Mouse (Mus musculus) forebrain, embryonic 11.5 days (tissue): ENCODE data around the gene Csf2. TPM values are rescaled to one million over a fixed set of nuclear protein-coding genes. Genes with fewer than 3 reads are reported as not detected.
A peak's percentile ranks its signal among the peaks of the same experiment; 100 is the strongest.
"Not testable (repeated sequence)": the region's sequence is repeated elsewhere in the genome, so short reads cannot be mapped to it uniquely, and the experiment has no call there.

Experiments
- ATAC-seq: fragments of 200-750 bp; cut with Nextera tagmentation; replicated peaks from 2 replicates; pipeline ENCODE4 v1.8.0; 2017; ENCODE audit warnings: moderate TSS enrichment; ENCODE audit not compliant: low FRiP score
- DNase-seq: peaks from one replicate; pipeline ENCODE4 v3.0.0-alpha.2; 2017; ENCODE audit warnings: low spot score
- H3K27ac ChIP-seq: fragments of 300-500 bp; sonication (generic); 2 replicates; pipeline ENCODE4 v1.5.1; 2014; ENCODE audit warnings: low read depth, low read length
- H3K27me3 ChIP-seq: fragments of 300-500 bp; sonication (generic); 2 replicates; pipeline ENCODE4 v1.6.1; 2014; ENCODE audit warnings: mild to moderate bottlenecking, low read length, mixed read lengths; ENCODE audit not compliant: control insufficient read depth, insufficient read depth
- H3K36me3 ChIP-seq: fragments of 300-500 bp; sonication (generic); 2 replicates; pipeline ENCODE4 v1.6.1; 2014; ENCODE audit warnings: mild to moderate bottlenecking, low read length, moderate library complexity, mixed read lengths; ENCODE audit not compliant: control insufficient read depth, insufficient read depth
- H3K4me1 ChIP-seq: fragments of 300-500 bp; sonication (generic); replicated peaks from 2 replicates; pipeline ENCODE4 v1.6.1; 2014; ENCODE audit warnings: low read length, mixed read lengths; ENCODE audit not compliant: control insufficient read depth, insufficient read depth
- H3K4me2 ChIP-seq: fragments of 300-500 bp; sonication (generic); 2 replicates; pipeline ENCODE4 v1.6.1; 2014; ENCODE audit warnings: low read depth, mild to moderate bottlenecking, low read length, moderate library complexity, mixed read lengths; ENCODE audit not compliant: severe bottlenecking
- H3K4me3 ChIP-seq: fragments of 300-500 bp; sonication (generic); 2 replicates; pipeline ENCODE4 v1.5.1; 2014; ENCODE audit warnings: low read depth, low read length
- H3K9ac ChIP-seq: fragments of 300-500 bp; sonication (generic); 2 replicates; pipeline ENCODE4 v1.6.1; 2014; ENCODE audit warnings: low read length
- H3K9me3 ChIP-seq: fragments of 300-500 bp; sonication (generic); 2 replicates; pipeline ENCODE4 v1.6.1; 2016; ENCODE audit warnings: low read length, mixed read lengths; ENCODE audit not compliant: control insufficient read depth
- WGBS: fragments of 180-500 bp; shearing (Covaris S2); extraction: QIAGEN DNeasy Blood & Tissue Kit; methylation state at CpG from one replicate; pipeline ENCODE4 v1.1.7; 2014; 5-methylcytosine and 5-hydroxymethylcytosine counted together
- polyA plus RNA-seq: library from polyadenylated mRNA; unstranded; fragments of >200 nt; fragmentation: Nextera tagmentation; extraction: Ambion mirVana; gene quantifications from 2 replicates; pipeline ENCODE4 v1.2.1, GENCODE M21; 2014

The Csf2 gene
- polyA plus RNA-seq = not detected in 2 replicates

- Histone ChIP-seq H3K27ac (no peak within 1 kb of the TSS), H3K36me3 (no peaks in the 10 kb centered on the region), H3K4me2 (no peak within 1 kb of the TSS), H3K9me3 (no peaks in the 10 kb centered on the region), H3K9ac (no peak within 1 kb of the TSS), H3K27me3 (no peaks in the 10 kb centered on the region), H3K4me1 (no peaks in the 10 kb centered on the region), H3K4me3 (no peak within 1 kb of the TSS)
- DNase-seq (no peak), ATAC-seq (no peak)
- WGBS = 54% methylated on average over 11 of the region's 11 CpGs
Measured at GRCm38 (mm10) chr11:54248940-54249717, at the start of gene Csf2. Csf2 (minus strand) TSS chr11:54249667.

- H3K4me1 ChIP-seq = no peaks in the 10 kb centered on the region
- DNase-seq (peak; percentile 30), ATAC-seq (no peak)
- no peak overlapping the region for H3K4me3 ChIP-seq
- H3K4me2 ChIP-seq = no peak overlapping the region
- no peaks in the 10 kb centered on the region for H3K27me3 ChIP-seq
- H3K9me3 ChIP-seq = no peaks in the 10 kb centered on the region; the same call in 1 of the 2 replicates
- H3K36me3 ChIP-seq = no peaks in the 10 kb centered on the region
- H3K9ac ChIP-seq = no peak overlapping the region
- no peak overlapping the region for H3K27ac ChIP-seq
Measured at GRCm38 (mm10) chr11:54298777-54299176, 49.3 kb upstream of the Csf2 start.

DNA sequence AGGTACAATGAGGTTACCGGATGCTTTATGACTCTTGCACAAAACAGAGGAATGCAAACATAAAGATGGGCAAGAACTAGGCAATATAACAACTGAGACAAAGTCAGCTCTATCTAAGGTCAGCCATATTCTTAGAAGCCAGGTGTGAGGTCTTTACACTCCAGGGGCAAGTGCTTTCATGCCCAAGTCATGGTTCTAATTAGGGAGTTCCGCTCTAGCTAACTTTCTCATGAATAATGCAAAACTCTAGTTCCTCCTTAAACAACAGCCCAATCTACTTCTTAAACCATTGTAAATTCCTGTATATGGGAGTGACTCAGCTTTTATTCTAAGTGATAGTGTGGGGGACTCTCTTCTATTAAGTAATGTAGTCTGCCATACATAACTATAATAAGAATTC lies 48.0 kb upstream of the Csf2 start:
- H3K9ac ChIP-seq, H3K4me3 ChIP-seq, H3K4me2 ChIP-seq, H3K27ac ChIP-seq, DNase-seq, H3K27me3 ChIP-seq, H3K36me3 ChIP-seq, H3K9me3 ChIP-seq, H3K4me1 ChIP-seq, ATAC-seq: not testable (repeated sequence)
- 88% methylated on average over 2 of the region's 2 CpGs for WGBS

DNA sequence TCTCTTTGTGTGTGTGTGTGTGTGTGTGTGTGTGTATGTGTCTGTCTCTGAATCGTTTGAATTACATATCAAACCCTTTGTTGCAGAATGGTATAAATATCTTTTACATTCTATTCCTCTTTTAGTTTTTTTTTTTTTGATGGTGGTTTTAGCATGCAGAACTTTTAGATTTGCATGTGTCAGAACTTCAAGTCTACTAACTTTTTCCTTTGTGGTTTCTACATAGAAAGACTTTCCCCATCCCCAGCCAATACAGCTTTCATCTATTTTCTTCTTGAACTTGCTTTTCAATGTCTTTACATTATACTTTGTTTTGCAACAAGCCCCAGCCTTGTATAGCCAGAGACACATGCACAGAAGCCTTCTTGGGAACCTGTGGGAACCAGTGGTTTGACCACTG lies 47.3 kb upstream of the Csf2 start:
- WGBS = 89% methylated on average over 1 of the region's 1 CpGs
- Histone ChIP-seq H3K9me3 (no peaks in the 10 kb centered on the region; the same call in 1 of the 2 replicates), H3K27me3 (no peaks in the 10 kb centered on the region), H3K4me2 (no peak overlapping the region), H3K36me3 (no peaks in the 10 kb centered on the region), H3K4me3 (no peak overlapping the region), H3K4me1 (no peaks in the 10 kb centered on the region), H3K9ac (no peak overlapping the region), H3K27ac (no peak overlapping the region)
- DNase-seq (no peak), ATAC-seq (no peak)

GRCm38 (mm10) chr11:54295971-54296370 lies 46.5 kb upstream of the Csf2 start:
- WGBS = 85% methylated on average over 4 of the region's 4 CpGs
- DNase-seq = no peak

DNA sequence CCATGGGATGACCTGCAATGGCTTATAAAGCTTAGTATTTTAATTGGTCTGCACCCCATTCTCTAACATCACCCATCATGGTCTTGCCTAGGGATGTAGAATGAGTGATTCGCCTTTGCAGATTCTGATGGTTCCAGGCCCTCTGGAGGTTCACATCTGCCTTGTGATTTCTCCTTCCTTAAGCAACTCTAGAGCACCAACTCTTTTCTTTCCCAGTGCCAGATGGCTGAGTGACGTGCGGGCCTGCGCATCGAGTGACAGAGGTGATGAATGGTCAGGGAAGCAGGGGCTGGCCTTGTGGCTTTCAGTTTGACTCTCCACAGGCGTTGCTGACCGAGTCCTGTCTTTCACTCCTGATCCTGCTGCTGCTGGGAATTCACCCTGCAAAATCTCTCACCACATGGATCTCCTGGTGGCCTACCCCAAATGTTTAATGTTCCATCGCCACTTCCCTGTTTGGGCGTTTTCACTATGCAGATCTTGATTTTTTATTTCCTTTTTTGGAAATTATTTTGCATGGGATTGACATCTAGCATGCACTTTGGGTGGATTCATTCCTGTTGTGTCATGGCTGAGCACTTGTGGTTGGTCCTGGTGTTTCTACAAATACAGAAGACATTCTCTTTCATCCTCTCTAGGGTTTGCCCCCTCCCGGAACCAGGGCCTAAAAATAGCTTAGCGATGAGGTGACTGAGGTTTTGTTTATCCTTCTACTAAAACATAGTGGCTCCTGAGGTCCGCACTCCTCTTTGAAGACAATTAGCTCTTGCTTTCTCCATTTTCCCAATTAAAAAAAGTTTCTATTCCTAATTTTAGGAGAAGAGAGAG lies 44.7 kb upstream of the Csf2 start:
- Histone ChIP-seq H3K4me3 (no peak overlapping the region), H3K4me2 (no peak overlapping the region), H3K36me3 (no peaks in the 10 kb centered on the region), H3K4me1 (no peaks in the 10 kb centered on the region), H3K27ac (no peak overlapping the region), H3K9ac (no peak overlapping the region), H3K27me3 (no peaks in the 10 kb centered on the region), H3K9me3 (no peaks in the 10 kb centered on the region; the same call in 1 of the 2 replicates)
- ATAC-seq (no peak), DNase-seq (no peak)
- 78% methylated on average over 12 of the region's 12 CpGs for WGBS

More at GRCm38 (mm10) chr11:54295971-54296370, 46.5 kb upstream of the Csf2 start:
- Histone ChIP-seq H3K9ac (no peak overlapping the region), H3K4me2 (no peak overlapping the region), H3K36me3 (no peaks in the 10 kb centered on the region), H3K27me3 (no peaks in the 10 kb centered on the region), H3K4me3 (no peak overlapping the region), H3K27ac (no peak overlapping the region), H3K4me1 (no peaks in the 10 kb centered on the region), H3K9me3 (no peaks in the 10 kb centered on the region; the same call in 1 of the 2 replicates)
- ATAC-seq = no peak

DNA sequence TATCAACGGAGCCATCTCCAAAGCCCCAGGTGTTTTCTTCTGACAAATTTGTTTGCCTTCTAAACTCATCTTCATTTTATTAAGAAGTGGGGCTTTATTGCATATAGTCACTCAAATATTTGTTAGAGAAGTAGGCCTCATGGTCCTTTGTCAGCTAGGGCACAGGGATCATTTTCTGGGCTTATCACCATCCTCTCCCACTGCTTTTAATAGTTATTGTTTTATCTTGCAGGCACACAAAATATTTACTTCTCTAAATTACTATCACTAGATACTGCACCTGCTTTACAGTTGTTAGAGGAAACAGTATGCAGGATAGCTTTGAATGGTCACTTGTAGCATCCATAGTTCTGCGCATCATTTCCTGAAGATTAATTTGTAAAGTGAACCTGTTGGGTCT lies 42.7 kb upstream of the Csf2 start:
- Histone ChIP-seq H3K9ac (no peak overlapping the region), H3K4me1 (no peaks in the 10 kb centered on the region), H3K36me3 (no peaks in the 10 kb centered on the region), H3K27me3 (no peaks in the 10 kb centered on the region), H3K9me3 (no peaks in the 10 kb centered on the region), H3K27ac (no peak overlapping the region), H3K4me3 (no peak overlapping the region), H3K4me2 (no peak overlapping the region)
- WGBS = 90% methylated on average over 2 of the region's 2 CpGs
- ATAC-seq (no peak), DNase-seq (no peak)

DNA sequence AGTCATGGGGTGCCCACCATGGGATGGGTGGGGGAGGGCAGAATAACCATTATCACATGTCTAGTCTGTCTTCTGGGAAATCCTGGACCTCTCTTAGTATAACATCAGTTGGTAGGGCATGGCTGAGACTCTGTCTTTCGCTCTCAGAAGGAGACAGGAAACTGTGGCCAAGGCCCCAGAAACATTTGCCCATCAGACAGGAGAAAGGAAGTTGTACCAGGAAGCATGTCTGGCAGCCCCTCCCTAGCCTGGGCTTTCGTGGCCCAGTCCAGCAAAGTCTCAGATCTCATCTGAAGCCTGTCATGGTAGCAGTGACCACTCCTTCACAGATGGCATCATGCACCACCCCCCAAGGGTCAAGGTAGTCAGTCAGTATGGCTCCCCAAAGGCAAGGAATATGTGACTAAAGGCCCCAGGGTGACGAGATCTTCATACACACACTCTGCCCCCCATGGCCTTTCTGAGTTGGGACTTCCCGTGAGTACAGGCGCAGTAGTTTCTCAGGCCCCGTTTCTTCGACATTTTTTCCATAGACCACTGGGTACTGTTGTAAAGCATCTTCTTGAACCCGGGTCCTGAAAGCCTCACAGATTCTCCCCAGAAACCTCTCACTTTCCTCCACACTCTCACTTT lies 38.5 kb upstream of the Csf2 start:
- Histone ChIP-seq H3K4me3 (no peak overlapping the region), H3K9me3 (no peaks in the 10 kb centered on the region), H3K27me3 (no peaks in the 10 kb centered on the region), H3K4me2 (no peak overlapping the region), H3K4me1 (no peaks in the 10 kb centered on the region), H3K27ac (no peak overlapping the region), H3K36me3 (no peaks in the 10 kb centered on the region), H3K9ac (no peak overlapping the region)
- ATAC-seq = no peak
- WGBS = 87% methylated on average over 8 of the region's 8 CpGs
- DNase-seq = no peak
